Mouse (Mus musculus) megakaryocyte progenitor cell, adult 5-6 weeks (primary cell): ENCODE measurements around the gene Plcg1. TPM values are rescaled to one million over a fixed set of nuclear protein-coding genes. Genes with fewer than 3 reads are reported as not detected.

Experiments used
- ATAC-seq: replicated peaks from 2 replicates; pipeline ENCODE4 v1.8.0; 2016; ENCODE audit warnings: mild to moderate bottlenecking, moderate TSS enrichment, inconsistent platforms; ENCODE audit not compliant: poor library complexity
- total RNA-seq, 2 experiments: library from RNA; stranded (forward) in 1 of 2; stranded (reverse) in 1 of 2; fragments of 157-497, 149-512 nt in 1 of 2; fragments of 200-1000 nt in 1 of 2; gene quantifications; 2 replicates each; pipeline versions ENCODE4 v1.2.3 to v1.2.4; 2015 to 2017

Plcg1 gene
- total RNA-seq, 2 experiments from 2014 or later, result 9.7 to 19.5 TPM

- no peak for ATAC-seq
These were observed 37.1 kb downstream of the Plcg1 start for GRCm38 (mm10) chr2:160768097-160768695.

GRCm38 (mm10) chr2:160768997-160769396 lies 37.9 kb downstream of the Plcg1 start:
- ATAC-seq, result no peak

- ATAC-seq, result no peak
These were observed 39.3 kb downstream of the Plcg1 start for GRCm38 (mm10) chr2:160770409-160770808.

- ATAC-seq, result no peak
These were observed 39.8 kb downstream of the Plcg1 start for GRCm38 (mm10) chr2:160770871-160771270.

GRCm38 (mm10) chr2:160771325-160772276 lies 40.5 kb downstream of the Plcg1 start:
- ATAC-seq, result peak; percentile 34; the same call in 1 of the 2 replicates

GRCm38 (mm10) chr2:160778034-160778433 lies 46.9 kb downstream of the Plcg1 start:
- ATAC-seq, result no peak

GRCm38 (mm10) chr2:160780154-160780833 lies 49.2 kb downstream of the Plcg1 start:
- peak; percentile 47 for ATAC-seq

GRCm38 (mm10) chr2:160780834-160781219 lies 49.7 kb downstream of the Plcg1 start:
- no peak for ATAC-seq

GRCm38 (mm10) chr2:160786333-160786732 lies 55.2 kb downstream of the Plcg1 start:
- ATAC-seq, result no peak

- no peak for ATAC-seq
These were observed 57.9 kb downstream of the Plcg1 start for GRCm38 (mm10) chr2:160789046-160789445.

GRCm38 (mm10) chr2:160789741-160790140 lies 58.6 kb downstream of the Plcg1 start:
- no peak for ATAC-seq

- peak; percentile 80 for ATAC-seq
These were observed 62.0 kb downstream of the Plcg1 start for GRCm38 (mm10) chr2:160793117-160793516.

GRCm38 (mm10) chr2:160796973-160797372 lies 65.9 kb downstream of the Plcg1 start:
- ATAC-seq, result no peak

GRCm38 (mm10) chr2:160798206-160798605 lies 67.1 kb downstream of the Plcg1 start:
- no peak for ATAC-seq

- ATAC-seq, result no peak
These were observed 69.9 kb downstream of the Plcg1 start for GRCm38 (mm10) chr2:160800967-160801366.

GRCm38 (mm10) chr2:160802326-160802725 lies 71.2 kb downstream of the Plcg1 start:
- ATAC-seq, result no peak

GRCm38 (mm10) chr2:160804794-160805527 lies 73.9 kb downstream of the Plcg1 start:
- ATAC-seq, result no peak

- no peak for ATAC-seq
These were observed 75.0 kb downstream of the Plcg1 start for GRCm38 (mm10) chr2:160806091-160806521.

- no peak for ATAC-seq
These were observed 79.3 kb downstream of the Plcg1 start for GRCm38 (mm10) chr2:160810376-160810775.

- ATAC-seq, result no peak
These were observed 79.7 kb downstream of the Plcg1 start for GRCm38 (mm10) chr2:160810802-160811201.
